Mouse (Mus musculus): Measurements from ENCODE around the gene Zpbp2. TPM values are rescaled to one million over a fixed set of nuclear protein-coding genes. Genes with fewer than 3 reads are reported as not detected.
"Not testable (repeated sequence)": the region's sequence is repeated elsewhere in the genome, so short reads cannot be mapped to it uniquely, and the experiment has no call there.

Zpbp2 gene
- polyA plus RNA-seq, 1 experiment from 2014 or later, result 0.57 TPM

DNA sequence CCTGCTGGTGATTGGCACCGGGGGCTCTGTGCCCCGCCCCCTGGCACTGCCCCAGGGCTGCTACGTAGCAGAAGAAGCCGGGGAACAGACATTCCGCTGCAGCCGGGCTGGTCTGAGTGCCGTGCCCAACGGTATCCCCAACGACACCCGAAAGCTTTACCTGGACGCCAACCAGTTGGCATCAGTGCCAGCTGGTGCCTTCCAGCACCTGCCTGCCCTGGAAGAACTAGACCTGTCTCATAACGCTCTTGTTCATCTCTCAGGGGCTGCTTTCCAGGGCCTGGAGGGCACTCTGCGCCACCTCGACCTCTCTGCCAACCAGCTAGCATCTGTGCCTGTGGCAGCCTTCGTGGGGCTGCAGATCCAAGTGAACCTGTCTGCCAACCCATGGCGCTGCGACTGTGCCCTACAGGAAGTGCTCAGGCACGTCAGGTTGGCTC lies 48.0 kb downstream of the Zpbp2 start:
- H3K9me3 ChIP-seq (ENCODE audit: low read depth, low read length), result no peaks in the 10 kb centered on the region
- DNase-seq (no peak), ATAC-seq (ENCODE audit: insufficient read depth) (no peak)
- no peak overlapping the region for H3K4me3 ChIP-seq (ENCODE audit: low read depth, low read length)
- no peak overlapping the region for H3K9ac ChIP-seq
- peaks cover 10% of the 10 kb centered on the region; the same call in 1 of the 2 replicates for H3K4me1 ChIP-seq (ENCODE audit: insufficient read depth)
- 53% methylated on average over 18 of the region's 18 CpGs for WGBS
- H3K27ac ChIP-seq (ENCODE audit: low read depth), result no peak overlapping the region
- H3K27me3 ChIP-seq (ENCODE audit: insufficient read depth, low read length), result peaks cover 9% of the 10 kb centered on the region; the same call in 1 of the 2 replicates
- 0 out of 2 replicates have a peak, but pooled peaks have one; percentile 4 for TF ChIP-seq CTCF (IDR thresholded peaks at IDR 0.05; ENCODE audit: low read depth)
- H3K36me3 ChIP-seq (ENCODE audit: insufficient read depth), result no peaks in the 10 kb centered on the region
- no peak overlapping the region for H3K4me2 ChIP-seq

DNA sequence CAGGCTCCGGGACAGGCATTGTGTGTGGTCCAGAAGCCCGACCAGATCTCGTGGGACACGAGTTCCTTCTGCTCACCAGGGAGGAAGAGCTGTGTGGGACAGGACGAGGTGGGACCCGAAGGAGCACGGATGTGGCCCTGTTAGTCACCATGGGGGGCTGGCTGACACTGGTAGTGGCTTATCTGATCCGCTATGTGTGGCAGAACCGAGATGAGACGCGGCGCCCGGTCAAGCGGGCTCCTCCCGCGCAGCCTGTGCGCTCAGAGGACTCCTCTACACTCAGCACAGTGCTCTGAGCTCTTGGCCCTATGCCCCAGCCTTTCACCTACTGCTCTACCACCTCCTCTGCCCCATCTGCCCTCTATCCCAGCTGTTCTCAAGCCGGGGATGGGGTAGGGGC lies 48.4 kb downstream of the Zpbp2 start:
- no peak for ATAC-seq (ENCODE audit: insufficient read depth)
- WGBS, result 26% methylated on average over 18 of the region's 18 CpGs
- no peaks in the 10 kb centered on the region for H3K36me3 ChIP-seq (ENCODE audit: insufficient read depth)
- H3K9ac ChIP-seq, result no peak overlapping the region
- no peak overlapping the region for H3K27ac ChIP-seq (ENCODE audit: low read depth)
- no peak overlapping the region for H3K4me2 ChIP-seq
- peaks cover 10% of the 10 kb centered on the region; the same call in 1 of the 2 replicates for H3K4me1 ChIP-seq (ENCODE audit: insufficient read depth)
- DNase-seq, result no peak
- no peak for TF ChIP-seq CTCF (IDR thresholded peaks at IDR 0.05; ENCODE audit: low read depth)
- no peaks in the 10 kb centered on the region for H3K9me3 ChIP-seq (ENCODE audit: low read depth, low read length)
- H3K4me3 ChIP-seq (ENCODE audit: low read depth, low read length), result no peak overlapping the region
- H3K27me3 ChIP-seq (ENCODE audit: insufficient read depth, low read length), result peaks cover 9% of the 10 kb centered on the region; the same call in 1 of the 2 replicates

DNA sequence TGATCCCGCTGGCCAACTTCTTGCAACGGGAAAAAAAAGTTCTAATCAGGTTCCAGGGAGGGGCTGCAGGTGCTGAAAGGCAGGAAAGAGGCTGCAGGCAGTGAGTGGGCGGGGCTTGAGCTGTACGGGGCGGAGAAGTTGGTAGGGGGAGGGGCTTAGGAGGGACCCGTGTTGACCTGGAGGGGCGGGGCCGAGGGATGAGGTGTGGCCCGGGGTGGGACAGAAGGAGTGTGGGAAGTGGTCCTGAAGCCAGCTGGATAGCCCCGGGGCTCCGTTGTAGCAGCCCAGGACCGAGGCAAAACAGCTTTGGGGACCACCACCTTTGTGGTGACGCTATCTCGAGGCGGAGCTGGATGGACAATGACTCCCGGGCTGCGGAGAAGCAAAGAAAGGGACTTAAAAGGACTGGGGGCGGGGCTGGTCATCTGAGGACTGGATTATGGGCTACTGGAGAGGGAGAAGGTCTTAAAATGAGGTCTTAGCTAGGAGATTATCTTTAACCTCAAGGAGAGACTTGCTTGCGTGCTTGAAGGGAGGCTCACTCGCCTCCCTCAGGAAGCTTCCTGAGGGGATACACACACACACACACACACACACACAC lies 51.3 kb downstream of the Zpbp2 start:
- peak overlapping the region; percentile 60 for H3K4me2 ChIP-seq
- DNase-seq, result peak; percentile 52
- H3K4me3 ChIP-seq (ENCODE audit: low read depth, low read length), result peak overlapping the region; percentile 31
- H3K27me3 ChIP-seq (ENCODE audit: insufficient read depth, low read length), result peaks cover 9% of the 10 kb centered on the region; the same call in 1 of the 2 replicates
- 0 out of 2 replicates have a peak, but pooled peaks have one; percentile 26 for ATAC-seq (ENCODE audit: insufficient read depth)
- H3K9me3 ChIP-seq (ENCODE audit: low read depth, low read length), result no peaks in the 10 kb centered on the region
- 2% methylated on average over 20 of the region's 20 CpGs for WGBS
- no peak for TF ChIP-seq CTCF (IDR thresholded peaks at IDR 0.05; ENCODE audit: low read depth)
- no peak overlapping the region for H3K9ac ChIP-seq
- no peak overlapping the region for H3K27ac ChIP-seq (ENCODE audit: low read depth)
- H3K36me3 ChIP-seq (ENCODE audit: insufficient read depth), result no peaks in the 10 kb centered on the region
- peaks cover 10% of the 10 kb centered on the region; the same call in 1 of the 2 replicates for H3K4me1 ChIP-seq (ENCODE audit: insufficient read depth)

DNA sequence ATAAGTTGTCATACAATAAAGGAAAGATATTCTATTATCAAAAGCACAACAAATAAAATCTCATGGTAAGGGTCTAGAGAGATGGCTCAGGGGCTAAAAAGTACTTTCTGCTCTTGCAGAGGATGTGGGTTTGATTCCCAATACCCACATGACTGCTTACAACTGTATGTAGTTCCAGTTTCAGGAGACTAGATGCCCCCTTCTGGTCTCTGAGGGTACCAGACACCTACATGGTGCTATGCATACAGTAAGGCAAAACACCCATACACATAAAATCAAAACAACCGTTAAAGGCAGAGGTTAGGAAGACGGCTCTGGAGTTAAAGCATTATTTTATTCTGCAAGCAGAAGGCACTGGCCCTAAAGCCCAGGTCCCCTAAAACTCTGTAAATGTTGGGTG lies 53.1 kb downstream of the Zpbp2 start:
- peaks cover 5% of the 10 kb centered on the region; the same call in 1 of the 2 replicates for H3K27me3 ChIP-seq (ENCODE audit: insufficient read depth, low read length)
- no peaks in the 10 kb centered on the region for H3K9me3 ChIP-seq (ENCODE audit: low read depth, low read length)
- no peak overlapping the region for H3K9ac ChIP-seq
- DNase-seq (no peak), ATAC-seq (ENCODE audit: insufficient read depth) (no peak)
- peak; percentile 30 for TF ChIP-seq CTCF (IDR thresholded peaks at IDR 0.05; ENCODE audit: low read depth)
- no peaks in the 10 kb centered on the region for H3K36me3 ChIP-seq (ENCODE audit: insufficient read depth)
- no peak overlapping the region for H3K4me2 ChIP-seq
- no peak overlapping the region for H3K4me3 ChIP-seq (ENCODE audit: low read depth, low read length)
- 79% methylated on average over 2 of the region's 2 CpGs for WGBS
- no peak overlapping the region for H3K27ac ChIP-seq (ENCODE audit: low read depth)
- H3K4me1 ChIP-seq (ENCODE audit: insufficient read depth), result peaks cover 10% of the 10 kb centered on the region; the same call in 1 of the 2 replicates

DNA sequence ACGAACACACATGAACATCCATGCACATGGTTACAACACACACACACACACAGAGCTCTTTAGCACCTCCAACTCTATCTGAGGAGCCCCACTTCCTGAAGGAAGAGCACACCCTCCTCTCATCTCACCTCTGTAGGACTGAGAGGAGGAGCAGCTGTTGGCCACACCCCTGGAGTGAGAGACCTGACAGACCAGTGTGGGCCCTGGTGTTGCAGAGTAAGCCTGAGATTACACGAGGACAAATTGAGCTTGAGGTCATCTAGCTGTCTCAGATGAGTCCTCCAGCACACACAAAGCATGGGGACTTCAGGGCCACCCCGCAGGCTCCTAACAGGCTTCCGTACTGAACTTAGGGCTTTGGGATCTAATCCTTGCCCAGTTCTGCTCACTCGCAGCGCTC lies 54.0 kb downstream of the Zpbp2 start:
- peaks cover 10% of the 10 kb centered on the region; the same call in 1 of the 2 replicates for H3K4me1 ChIP-seq (ENCODE audit: insufficient read depth)
- ATAC-seq (ENCODE audit: insufficient read depth); H3K27ac ChIP-seq (ENCODE audit: low read depth); H3K27me3 ChIP-seq (ENCODE audit: insufficient read depth, low read length); H3K4me2 ChIP-seq; H3K9ac ChIP-seq; H3K36me3 ChIP-seq (ENCODE audit: insufficient read depth); H3K4me3 ChIP-seq (ENCODE audit: low read depth, low read length); DNase-seq; H3K9me3 ChIP-seq (ENCODE audit: low read depth, low read length): not testable (repeated sequence)
- 57% methylated on average over 6 of the region's 6 CpGs for WGBS

DNA sequence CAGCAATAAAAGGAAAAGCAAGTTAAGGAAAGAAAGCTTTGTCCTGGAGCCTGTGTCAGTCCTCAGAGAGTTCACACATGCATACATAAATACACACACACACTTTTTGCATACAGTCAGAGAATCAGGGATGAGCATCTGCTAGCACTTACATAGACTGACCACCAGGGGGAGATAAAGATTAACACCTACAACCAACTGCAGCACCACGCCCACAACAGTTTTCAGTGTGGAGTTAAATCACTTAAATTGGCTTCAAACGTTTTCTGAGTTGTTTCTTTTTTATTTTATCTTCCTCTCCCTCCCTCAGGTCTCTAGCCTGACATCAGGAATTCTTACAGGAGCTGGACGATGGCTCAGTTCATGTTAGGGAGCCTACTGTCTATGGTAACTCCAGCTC lies 55.9 kb downstream of the Zpbp2 start:
- no peak overlapping the region for H3K4me3 ChIP-seq (ENCODE audit: low read depth, low read length)
- no peak overlapping the region for H3K27ac ChIP-seq (ENCODE audit: low read depth)
- peaks cover 6% of the 10 kb centered on the region; the same call in 1 of the 2 replicates for H3K4me1 ChIP-seq (ENCODE audit: insufficient read depth)
- H3K4me2 ChIP-seq, result no peak overlapping the region
- no peaks in the 10 kb centered on the region for H3K36me3 ChIP-seq (ENCODE audit: insufficient read depth)
- no peak overlapping the region for H3K9ac ChIP-seq
- no peak for ATAC-seq (ENCODE audit: insufficient read depth)
- peak; percentile 88 for TF ChIP-seq CTCF (IDR thresholded peaks at IDR 0.05; ENCODE audit: low read depth)
- no peaks in the 10 kb centered on the region for H3K27me3 ChIP-seq (ENCODE audit: insufficient read depth, low read length)
- WGBS, result 10% methylated on average over 3 of the region's 3 CpGs
- peak; percentile 82 for DNase-seq
- no peaks in the 10 kb centered on the region for H3K9me3 ChIP-seq (ENCODE audit: low read depth, low read length)

Other genes with a start within 250 kb of the Zpbp2 start
- not detected in 2 replicates for gene Neurod2, start 221.4 kb upstream of the Zpbp2 start, polyA plus RNA-seq (2014; fragmentation: Nextera tagmentation; extraction: Ambion mirVana)
- gene Ppp1r1b, start 202.7 kb upstream of the Zpbp2 start, polyA plus RNA-seq (2014; fragmentation: Nextera tagmentation; extraction: Ambion mirVana), result 0.53 and 1.3 TPM in 2 replicates
- 38.2 and 42.7 TPM in 2 replicates for gene Stard3, start 192.7 kb upstream of the Zpbp2 start, polyA plus RNA-seq (2014; fragmentation: Nextera tagmentation; extraction: Ambion mirVana)
- 3.8 TPM in 1 of 2 replicates, not detected in the other for gene Tcap, start 167.3 kb upstream of the Zpbp2 start, polyA plus RNA-seq (2014; fragmentation: Nextera tagmentation; extraction: Ambion mirVana)
- gene Pnmt, start 164.6 kb upstream of the Zpbp2 start, polyA plus RNA-seq (2014; fragmentation: Nextera tagmentation; extraction: Ambion mirVana), result not detected in 2 replicates
- gene Pgap3, start 150.6 kb upstream of the Zpbp2 start, polyA plus RNA-seq (2014; fragmentation: Nextera tagmentation; extraction: Ambion mirVana), result 10.9 and 11.6 TPM in 2 replicates
- gene Erbb2, start 138.6 kb upstream of the Zpbp2 start, polyA plus RNA-seq (2014; fragmentation: Nextera tagmentation; extraction: Ambion mirVana), result 42.7 and 46.5 TPM in 2 replicates
- gene Mien1, start 112.1 kb upstream of the Zpbp2 start, polyA plus RNA-seq (2014; fragmentation: Nextera tagmentation; extraction: Ambion mirVana), result 62.9 and 65.3 TPM in 2 replicates
- 39.4 and 43.0 TPM in 2 replicates for gene Grb7, start 104.7 kb upstream of the Zpbp2 start, polyA plus RNA-seq (2014; fragmentation: Nextera tagmentation; extraction: Ambion mirVana)
- 0.14 and 0.32 TPM in 2 replicates for gene Ikzf3, start 5.1 kb upstream of the Zpbp2 start, polyA plus RNA-seq (2014; fragmentation: Nextera tagmentation; extraction: Ambion mirVana)
- 6.6 and 6.9 TPM in 2 replicates for gene Ormdl3, start 36.3 kb downstream of the Zpbp2 start, polyA plus RNA-seq (2014; fragmentation: Nextera tagmentation; extraction: Ambion mirVana)
- gene Lrrc3c, start 47.2 kb downstream of the Zpbp2 start, polyA plus RNA-seq (2014; fragmentation: Nextera tagmentation; extraction: Ambion mirVana), result not detected in 2 replicates
- 1.2 and 1.4 TPM in 2 replicates for gene Gm12355, start 74.6 kb downstream of the Zpbp2 start, polyA plus RNA-seq (2014; fragmentation: Nextera tagmentation; extraction: Ambion mirVana)
- not detected in 2 replicates for gene Gsdma3, start 75.3 kb downstream of the Zpbp2 start, polyA plus RNA-seq (2014; fragmentation: Nextera tagmentation; extraction: Ambion mirVana)
- not detected in 2 replicates for gene Gsdma2, start 95.7 kb downstream of the Zpbp2 start, polyA plus RNA-seq (2014; fragmentation: Nextera tagmentation; extraction: Ambion mirVana)
- gene Gsdma, start 113.3 kb downstream of the Zpbp2 start, polyA plus RNA-seq (2014; fragmentation: Nextera tagmentation; extraction: Ambion mirVana), result not detected in 2 replicates
- 152 and 169 TPM in 2 replicates for gene Psmd3, start 131.5 kb downstream of the Zpbp2 start, polyA plus RNA-seq (2014; fragmentation: Nextera tagmentation; extraction: Ambion mirVana)
- gene Csf3, start 150.2 kb downstream of the Zpbp2 start, polyA plus RNA-seq (2014; fragmentation: Nextera tagmentation; extraction: Ambion mirVana), result not detected in 2 replicates
- gene Med24, start 178.3 kb downstream of the Zpbp2 start, polyA plus RNA-seq (2014; fragmentation: Nextera tagmentation; extraction: Ambion mirVana), result 53.0 and 53.5 TPM in 2 replicates
- gene Thra, start 189.5 kb downstream of the Zpbp2 start, polyA plus RNA-seq (2014; fragmentation: Nextera tagmentation; extraction: Ambion mirVana), result 46.8 and 47.1 TPM in 2 replicates
- gene Nr1d1, start 224.2 kb downstream of the Zpbp2 start, polyA plus RNA-seq (2014; fragmentation: Nextera tagmentation; extraction: Ambion mirVana), result 1.4 and 1.7 TPM in 2 replicates
- 16.2 and 16.3 TPM in 2 replicates for gene Msl1, start 244.4 kb downstream of the Zpbp2 start, polyA plus RNA-seq (2014; fragmentation: Nextera tagmentation; extraction: Ambion mirVana)